Mouse (Mus musculus) gastrocnemius, adult 2 months (tissue): ENCODE data around the gene Esp23. TPM values are rescaled to one million over a fixed set of nuclear protein-coding genes. Genes with fewer than 3 reads are reported as not detected.
"Not testable (repeated sequence)": the region's sequence is repeated elsewhere in the genome, so short reads cannot be mapped to it uniquely, and the experiment has no call there.

Source experiments
- DNase-seq: peaks from one replicate; pipeline ENCODE4 v3.0.0; 2022
- H3K27ac ChIP-seq: fragments of 200-600 bp; 2 replicates; pipeline ENCODE4 v1.8.1; 2022; ENCODE audit warnings: mild to moderate bottlenecking
- H3K4me3 ChIP-seq: fragments of 200-600 bp; 2 replicates; pipeline ENCODE4 v1.8.1; 2022; ENCODE audit warnings: mild to moderate bottlenecking, moderate library complexity
- CTCF ChIP-seq: fragments of 200-600 bp; IDR thresholded peaks from 2 replicates; pipeline ENCODE4 v1.8.1; 2022; ENCODE audit warnings: antibody characterized with exemption, mild to moderate bottlenecking, moderate library complexity
- intact Hi-C: fragments of 180-260 bp; cut with DNase I; formaldehyde crosslinking; loops from one replicate; pipeline ENCODE4 v1.15.1; 2025
- long read RNA-seq, 2 experiments: library from polyadenylated mRNA; stranded (forward); transcript quantifications; one replicate each; pipeline ENCODE4 v2.0.0; 2021
- total RNA-seq, 2 experiments: library from RNA; stranded (reverse); gene quantifications; 2 replicates each; pipeline ENCODE4 v1.2.3; 2021

Gene Esp23
- total RNA-seq = not detected
- long read RNA-seq, experiment 1 = 0 reads
- long read RNA-seq, experiment 2 = 0 reads

GRCm38 (mm10) chr17:39076937-39077336 is at the start of gene Esp23:
Gene Esp23 (minus strand): TSS chr17:39077037.
- TF ChIP-seq CTCF = no peak
- H3K4me3 ChIP-seq = no peak within 1 kb of the TSS
- DNase-seq = no peak
- intact Hi-C loops = no loop called here
- no peak within 1 kb of the TSS for H3K27ac ChIP-seq

- H3K27ac ChIP-seq, DNase-seq, H3K4me3 ChIP-seq, intact Hi-C loops: not testable (repeated sequence)
Observed at GRCm38 (mm10) chr17:39107126-39107525, 30.3 kb upstream of the Esp23 start.

GRCm38 (mm10) chr17:39095034-39095433 is 18.2 kb upstream of the Esp23 start, which contains the start of gene Esp22:
Gene Esp22 (plus strand): TSS chr17:39095334.
- intact Hi-C loops = no loop called here
- no peak within 1 kb of the TSS for H3K27ac ChIP-seq
- no peak for DNase-seq
- TF ChIP-seq CTCF = no peak
- no peak within 1 kb of the TSS for H3K4me3 ChIP-seq

GRCm38 (mm10) chr17:39063641-39064040 is 13.2 kb downstream of the Esp23 start:
- no peak for DNase-seq
- TF ChIP-seq CTCF = no peak
- no peak overlapping the region for H3K27ac ChIP-seq
- intact Hi-C loops = no loop called here
- H3K4me3 ChIP-seq = no peak overlapping the region

- DNase-seq = no peak
- no peak within 1 kb of the TSS for H3K27ac ChIP-seq
- H3K4me3 ChIP-seq = no peak within 1 kb of the TSS
- TF ChIP-seq CTCF = no peak
- intact Hi-C loops = no loop called here
Observed at GRCm38 (mm10) chr17:39043241-39043640, 33.6 kb downstream of the Esp23 start, which contains the start of gene Gm21903. Gene Gm21903 (minus strand): TSS chr17:39043341.

GRCm38 (mm10) chr17:39036395-39036794 is 40.4 kb downstream of the Esp23 start, which contains the start of gene Esp24:
Gene Esp24 (plus strand): TSS chr17:39036695.
- H3K27ac ChIP-seq, H3K4me3 ChIP-seq, DNase-seq, intact Hi-C loops: not testable (repeated sequence)

Other genes starting within 250 kb of the Esp23 start
- not detected for gene Esp24, start 40.3 kb downstream of the Esp23 start, total RNA-seq
- not detected for gene Gm21903, start 33.7 kb downstream of the Esp23 start, total RNA-seq
- gene Esp22, start 18.3 kb upstream of the Esp23 start, total RNA-seq = not detected